Mouse (Mus musculus): Measurements from ENCODE around the gene Ptgis.

GRCm38 (mm10) chr2:167177231-167177641 lies 63.2 kb downstream of the Ptgis start:
- no peak for TF ChIP-seq CTCF (conservative IDR thresholded peaks at IDR 0.05; ENCODE audit: low read length)
- no peak for TF ChIP-seq NANOG (IDR thresholded peaks at IDR 0.05; ENCODE audit: borderline replicate concordance, low read length)
